Mouse (Mus musculus) cerebellum, adult 18-20 months (tissue): ENCODE measurements around the gene Olfr651.
"Not testable (repeated sequence)": the region's sequence is repeated elsewhere in the genome, so short reads cannot be mapped to it uniquely, and the experiment has no call there.

Source experiments
- DNase-seq, 2 experiments: peaks; one replicate each; pipeline ENCODE4 v3.0.0; 2021

Gene Olfr651

GRCm38 (mm10) chr7:104549833-104550232, at the start of gene Olfr651:
Gene Olfr651, plus strand, starts transcription at chr7:104550133.
- DNase-seq, result no peak

DNA sequence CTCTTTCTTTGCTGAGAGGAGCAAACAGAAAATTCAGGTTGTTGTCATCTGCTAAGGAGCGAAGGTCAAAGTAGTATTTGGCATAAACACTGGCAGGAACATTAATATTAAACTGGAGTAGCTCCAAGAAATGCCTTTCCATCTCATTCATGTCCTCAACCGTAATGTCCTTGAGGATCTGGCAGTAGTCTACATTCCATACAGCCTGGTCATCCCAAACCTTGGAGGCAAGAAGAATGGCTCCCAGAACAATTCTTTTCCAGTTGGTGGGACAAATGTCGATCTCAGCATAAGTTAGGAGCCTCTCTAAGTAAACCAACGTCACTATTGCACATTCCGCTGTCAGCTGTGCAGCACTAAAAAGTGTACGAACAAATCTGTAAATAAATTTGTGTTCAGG, 48.7 kb upstream of the Olfr651 start:
- DNase-seq, result not testable (repeated sequence)

- DNase-seq, result no peak
These were observed 48.2 kb upstream of the Olfr651 start for GRCm38 (mm10) chr7:104501589-104502371.

DNA sequence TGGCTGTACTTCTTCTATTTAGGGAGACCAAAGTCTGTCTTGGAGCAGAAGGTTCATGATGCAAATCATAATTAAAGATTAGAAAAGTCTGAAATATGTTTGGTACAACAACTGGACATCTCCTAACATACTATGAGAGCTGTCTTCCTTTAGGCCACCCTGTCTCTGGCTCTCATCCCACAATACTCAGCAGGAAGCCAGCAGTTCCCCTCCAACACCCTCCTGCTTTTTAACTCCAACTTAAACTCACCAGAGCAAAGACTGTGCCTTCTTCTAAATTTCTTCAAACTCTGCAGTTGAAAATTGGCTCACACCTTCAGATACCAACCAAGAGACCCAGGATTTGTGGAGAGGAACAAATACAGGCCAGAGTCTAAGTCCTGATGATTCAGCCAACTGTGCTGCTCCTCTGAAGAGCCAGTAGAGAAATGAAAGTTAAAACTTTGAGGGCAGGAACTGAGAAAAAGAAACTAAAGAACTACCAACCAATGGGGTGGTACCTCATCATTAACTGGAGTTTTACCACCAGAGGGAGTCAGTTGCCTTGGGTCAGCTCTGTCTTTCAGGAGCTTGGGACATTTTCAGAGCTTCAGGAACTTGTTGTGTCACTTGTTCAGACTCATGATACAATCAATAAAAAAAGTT, 42.4 kb upstream of the Olfr651 start, which contains the start of gene Trim30d:
Gene Trim30d, minus strand, starts transcription at position 429 of the 645 bp plus-strand sequence.
- DNase-seq, result not testable (repeated sequence)

- DNase-seq, result no peak
These were observed 2.8 kb downstream of the Olfr651 start for GRCm38 (mm10) chr7:104552700-104553099.

DNA sequence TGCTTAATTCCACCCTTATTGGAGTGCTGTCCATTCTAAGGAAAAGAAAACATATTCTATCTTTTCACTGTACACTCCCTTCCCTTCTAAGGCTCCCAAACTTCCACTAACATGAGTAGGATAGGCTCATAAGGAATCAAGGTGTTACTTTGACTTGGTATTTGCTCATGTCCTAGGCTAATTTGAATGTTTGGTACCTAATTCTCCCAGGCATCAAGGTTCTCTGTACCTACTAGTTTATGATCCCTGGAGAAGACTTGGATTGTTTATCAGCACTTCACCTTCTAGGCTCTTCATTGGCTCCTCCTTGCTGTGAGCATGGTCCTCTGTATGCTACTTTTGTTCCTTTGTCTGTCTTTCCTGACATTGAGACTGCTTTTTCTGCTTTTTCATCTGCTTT, 10.7 kb downstream of the Olfr651 start, which contains the start of gene Olfr652:
Gene Olfr652, plus strand, starts transcription at position 301 of the 400 bp plus-strand sequence.
- no peak for DNase-seq

DNA sequence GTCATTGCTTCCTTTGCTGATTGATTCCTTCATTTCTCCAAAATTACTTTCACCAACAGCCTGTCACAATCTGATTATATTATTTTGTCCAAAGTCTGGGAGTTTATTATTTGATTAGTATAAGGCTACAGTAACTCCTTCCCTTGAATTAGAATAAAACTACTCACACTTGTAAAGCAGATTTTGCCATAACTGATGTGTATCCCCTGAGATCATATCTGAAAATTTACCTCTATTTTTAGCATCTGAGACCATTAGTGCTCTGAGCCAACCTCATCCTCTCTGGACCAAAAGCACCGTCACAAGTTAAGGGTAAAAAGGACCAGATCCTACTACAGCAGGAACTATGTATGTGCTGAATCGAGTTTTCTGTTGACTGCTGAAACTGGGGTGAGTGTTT, 27.1 kb downstream of the Olfr651 start, which contains the start of gene Olfr653:
Gene Olfr653, plus strand, starts transcription at position 301 of the 400 bp plus-strand sequence.
- no peak for DNase-seq

DNA sequence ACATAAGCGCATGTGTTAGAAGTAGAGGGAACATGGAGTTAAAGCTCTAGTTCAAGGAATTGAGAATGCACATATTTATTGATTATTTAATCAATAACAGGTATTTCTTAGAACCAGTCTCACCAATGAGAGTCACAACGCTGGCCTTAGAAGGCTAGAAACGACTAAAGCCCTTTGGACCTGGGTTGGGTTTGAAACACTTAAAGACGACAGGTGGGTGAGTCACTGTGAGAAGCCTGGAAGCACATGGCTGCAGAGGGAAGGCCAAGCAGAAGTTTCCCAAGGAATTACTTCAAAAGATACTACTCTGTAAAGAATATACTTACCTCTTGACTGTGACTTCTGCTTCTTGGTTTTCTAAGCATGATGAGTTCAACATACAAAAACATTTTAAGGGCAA, 30.9 kb downstream of the Olfr651 start:
- no peak for DNase-seq

- no peak for DNase-seq
These were observed 31.5 kb downstream of the Olfr651 start for GRCm38 (mm10) chr7:104581429-104581828.

DNA sequence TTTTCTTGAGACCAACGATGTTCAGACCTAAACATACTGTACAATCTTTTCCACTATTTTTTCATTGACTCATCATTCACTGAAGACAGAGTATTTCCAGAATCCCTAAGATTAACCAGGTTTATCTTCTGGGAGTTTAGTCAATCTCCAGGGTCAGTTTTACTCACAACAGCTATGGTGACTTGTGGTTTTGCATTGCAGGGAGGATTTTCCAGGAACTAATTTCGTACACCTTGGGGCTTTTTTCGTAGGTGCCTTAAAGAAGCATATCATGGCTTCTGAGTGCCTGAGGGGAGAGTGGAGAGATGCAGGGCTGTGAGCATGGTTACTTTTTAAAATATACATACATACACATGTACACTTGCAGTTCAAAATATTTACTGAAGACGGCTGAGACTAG, 36.8 kb downstream of the Olfr651 start, which contains the start of gene Olfr654:
Gene Olfr654, plus strand, starts transcription at position 301 of the 400 bp plus-strand sequence.
- no peak for DNase-seq

DNA sequence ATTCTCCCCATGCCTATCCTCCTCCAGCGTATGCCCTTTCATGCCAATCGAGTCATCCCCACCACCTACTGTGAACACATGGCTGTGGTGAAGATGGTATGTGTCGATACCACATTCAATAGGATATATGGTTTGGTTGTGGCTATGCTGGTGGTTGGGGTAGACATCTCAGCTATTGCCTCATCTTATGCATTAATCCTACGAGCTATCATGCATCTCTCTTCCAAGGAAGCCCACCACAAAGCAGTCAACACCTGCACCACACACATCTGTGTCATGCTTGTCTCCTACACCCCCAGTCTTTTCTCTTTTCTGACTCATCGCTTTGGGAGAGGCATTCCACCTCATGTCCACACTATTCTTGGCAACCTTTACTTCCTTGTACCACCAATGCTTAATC, 38.3 kb downstream of the Olfr651 start:
- DNase-seq, result no peak

- no peak for DNase-seq
These were observed 51.7 kb downstream of the Olfr651 start, which contains the start of gene Olfr655 for GRCm38 (mm10) chr7:104601679-104602078. Gene Olfr655, minus strand, starts transcription at chr7:104601779.

DNA sequence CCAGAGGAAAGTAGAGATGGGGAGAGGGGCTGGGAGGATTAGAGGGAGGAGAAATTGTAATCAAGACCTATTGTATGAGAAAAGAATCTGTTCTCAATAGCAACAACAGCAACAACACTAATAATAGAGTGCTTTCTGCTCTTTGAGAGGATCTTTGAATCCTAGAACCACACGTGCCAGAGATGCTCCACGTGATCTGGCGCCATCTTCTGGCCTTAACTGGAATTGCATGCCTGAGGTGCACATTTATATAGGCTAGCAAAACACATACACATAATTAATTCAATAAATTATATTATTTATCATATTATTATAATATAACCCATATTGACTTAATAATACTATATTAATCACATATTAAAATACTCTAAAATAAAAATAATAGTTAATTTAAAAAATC, 53.2 kb downstream of the Olfr651 start:
- no peak for DNase-seq
